Mouse (Mus musculus): Measurements from ENCODE around the gene Psat1. TPM values are rescaled to one million over a fixed set of nuclear protein-coding genes. Genes with fewer than 3 reads are reported as not detected.

Gene Psat1
- polyA plus RNA-seq, 1 experiment from 2014 or later = 264 TPM

DNA sequence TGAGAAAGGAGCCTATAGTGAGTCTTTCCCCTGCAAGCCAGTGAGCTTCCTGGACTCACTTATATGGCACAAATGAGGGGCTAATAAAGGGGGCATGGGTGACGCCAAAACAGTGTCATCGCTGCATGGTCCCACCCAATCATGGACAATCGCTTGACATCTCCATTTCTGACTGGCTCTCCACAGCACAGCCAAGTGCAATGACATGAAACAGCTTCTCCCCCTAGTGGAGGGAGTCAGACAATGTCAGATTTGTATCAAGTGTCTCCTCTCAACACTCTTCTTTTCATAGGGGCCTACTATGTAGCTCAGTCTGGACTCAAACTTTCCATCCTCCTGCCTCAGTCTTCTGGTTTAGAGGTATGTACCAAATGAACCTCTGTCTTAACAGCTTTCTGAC, 17.9 kb upstream of the Psat1 start:
- no peaks in the 10 kb centered on the region for H3K4me1 ChIP-seq (replicated peaks; ENCODE audit: control insufficient read depth, insufficient read depth, low read length)
- no peak overlapping the region for H3K9ac ChIP-seq (ENCODE audit: low read depth, low read length)
- no peak overlapping the region for H3K27ac ChIP-seq (ENCODE audit: low read depth, low read length)
- H3K27me3 ChIP-seq (replicated peaks; ENCODE audit: control insufficient read depth, insufficient read depth, low read length) = no peaks in the 10 kb centered on the region
- ATAC-seq (replicated peaks; ENCODE audit: low FRiP score) (peak; percentile 29; the same call in 1 of the 2 replicates), DNase-seq (ENCODE audit: low spot score) (no peak)
- no peak overlapping the region for H3K4me2 ChIP-seq
- H3K36me3 ChIP-seq (ENCODE audit: control insufficient read depth, insufficient read depth, low read length) = peaks cover 16% of the 10 kb centered on the region
- 58% methylated on average over 3 of the region's 3 CpGs for WGBS
- no peak overlapping the region for H3K4me3 ChIP-seq (ENCODE audit: low read depth, low read length)
- H3K9me3 ChIP-seq (ENCODE audit: control insufficient read depth, low read length) = no peaks in the 10 kb centered on the region

DNA sequence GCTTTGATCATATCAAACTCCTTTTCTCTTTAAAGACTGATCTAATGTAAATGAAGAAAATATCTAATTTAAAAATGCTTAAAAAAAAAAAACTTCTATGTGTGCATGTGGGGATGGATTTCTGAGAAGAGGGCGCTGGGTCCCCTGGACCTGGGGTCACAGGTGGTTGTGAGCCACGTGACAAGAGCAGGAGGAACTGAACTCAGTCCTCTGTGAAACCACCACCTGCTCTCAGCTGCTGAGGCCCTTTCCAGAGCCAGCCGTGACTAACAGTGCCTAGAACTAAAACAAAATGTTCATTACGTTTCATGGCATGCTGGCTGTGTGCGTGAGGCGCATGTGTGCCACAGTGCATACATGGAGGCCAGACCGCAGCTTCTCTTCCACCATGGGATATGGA, 17.4 kb upstream of the Psat1 start:
- H3K4me2 ChIP-seq = no peak overlapping the region
- H3K4me1 ChIP-seq (replicated peaks; ENCODE audit: control insufficient read depth, insufficient read depth, low read length) = no peaks in the 10 kb centered on the region
- H3K9me3 ChIP-seq (ENCODE audit: control insufficient read depth, low read length) = no peaks in the 10 kb centered on the region
- ATAC-seq (replicated peaks; ENCODE audit: low FRiP score) = no peak
- peaks cover 15% of the 10 kb centered on the region for H3K36me3 ChIP-seq (ENCODE audit: control insufficient read depth, insufficient read depth, low read length)
- 90% methylated on average over 7 of the region's 7 CpGs for WGBS
- H3K4me3 ChIP-seq (ENCODE audit: low read depth, low read length) = no peak overlapping the region
- DNase-seq (ENCODE audit: low spot score) = no peak
- no peak overlapping the region for H3K27ac ChIP-seq (ENCODE audit: low read depth, low read length)
- no peaks in the 10 kb centered on the region for H3K27me3 ChIP-seq (replicated peaks; ENCODE audit: control insufficient read depth, insufficient read depth, low read length)
- H3K9ac ChIP-seq (ENCODE audit: low read depth, low read length) = no peak overlapping the region

DNA sequence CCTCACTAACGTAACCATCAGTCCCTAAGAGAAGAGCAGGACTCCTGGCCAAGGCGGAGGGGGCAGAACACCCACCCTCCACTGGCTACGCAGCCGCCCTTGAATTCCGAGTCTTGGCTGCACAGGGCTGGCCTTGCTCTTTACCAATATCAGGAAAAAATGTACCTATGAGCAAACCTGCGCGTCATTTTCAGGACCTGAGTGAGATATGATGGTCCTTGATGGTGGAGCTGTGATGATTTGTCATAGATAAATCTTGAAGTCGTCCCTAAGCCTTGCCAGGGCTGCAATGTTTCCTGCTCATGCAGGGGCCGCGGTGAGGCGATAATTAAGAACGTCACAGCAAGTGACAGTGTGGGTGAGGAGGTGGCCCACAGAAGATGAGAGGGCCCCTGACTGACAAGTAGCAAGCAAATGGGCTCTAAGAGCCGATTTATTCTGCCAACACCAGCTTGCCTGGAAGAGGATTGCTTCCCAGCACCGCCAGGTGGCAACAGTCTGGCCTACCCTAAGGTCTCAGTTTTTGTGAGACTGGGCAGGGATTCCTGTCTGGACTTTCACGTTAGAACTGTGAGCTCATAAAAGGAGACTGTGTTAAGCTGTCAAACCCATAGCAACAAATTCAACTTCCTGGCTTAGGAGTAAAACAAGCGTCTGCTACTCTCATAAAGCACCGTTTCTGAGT, 16.0 kb upstream of the Psat1 start:
- H3K27ac ChIP-seq (ENCODE audit: low read depth, low read length) = no peak overlapping the region
- H3K4me2 ChIP-seq = no peak overlapping the region
- H3K4me1 ChIP-seq (replicated peaks; ENCODE audit: control insufficient read depth, insufficient read depth, low read length) = no peaks in the 10 kb centered on the region
- no peak overlapping the region for H3K4me3 ChIP-seq (ENCODE audit: low read depth, low read length)
- no peaks in the 10 kb centered on the region for H3K9me3 ChIP-seq (ENCODE audit: control insufficient read depth, low read length)
- H3K27me3 ChIP-seq (replicated peaks; ENCODE audit: control insufficient read depth, insufficient read depth, low read length) = no peaks in the 10 kb centered on the region
- peaks cover 9% of the 10 kb centered on the region; the same call in 1 of the 2 replicates for H3K36me3 ChIP-seq (ENCODE audit: control insufficient read depth, insufficient read depth, low read length)
- no peak overlapping the region for H3K9ac ChIP-seq (ENCODE audit: low read depth, low read length)
- DNase-seq (ENCODE audit: low spot score) (no peak), ATAC-seq (replicated peaks; ENCODE audit: low FRiP score) (no peak)
- 87% methylated on average over 17 of the region's 17 CpGs for whole genome bisulfite sequencing

DNA sequence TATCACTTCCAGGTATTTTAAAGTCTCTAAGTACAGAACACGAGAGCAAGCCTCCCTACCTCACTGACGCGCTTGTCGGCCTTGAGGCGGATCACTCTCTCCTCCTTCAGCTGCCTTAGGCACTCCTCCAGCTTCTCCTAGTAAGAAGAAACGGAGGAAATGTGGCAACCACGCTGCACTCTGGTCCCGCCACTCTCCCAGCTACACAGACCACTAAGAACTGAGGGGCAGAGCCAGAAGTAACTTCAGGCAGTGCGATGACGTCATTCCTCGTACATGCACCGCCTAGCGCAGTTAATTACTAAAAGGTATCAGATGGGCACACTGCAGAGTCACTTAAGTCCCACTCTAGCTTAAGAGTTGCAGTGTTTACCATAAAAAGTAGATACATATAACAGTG, 15.2 kb upstream of the Psat1 start:
- Histone ChIP-seq H3K4me3 (ENCODE audit: low read depth, low read length) (no peak overlapping the region), H3K36me3 (ENCODE audit: control insufficient read depth, insufficient read depth, low read length) (peaks cover 9% of the 10 kb centered on the region; the same call in 1 of the 2 replicates), H3K4me1 (replicated peaks; ENCODE audit: control insufficient read depth, insufficient read depth, low read length) (no peaks in the 10 kb centered on the region), H3K9ac (ENCODE audit: low read depth, low read length) (no peak overlapping the region), H3K9me3 (ENCODE audit: control insufficient read depth, low read length) (no peaks in the 10 kb centered on the region), H3K4me2 (no peak overlapping the region), H3K27me3 (replicated peaks; ENCODE audit: control insufficient read depth, insufficient read depth, low read length) (no peaks in the 10 kb centered on the region), H3K27ac (ENCODE audit: low read depth, low read length) (no peak overlapping the region)
- WGBS = 84% methylated on average over 13 of the region's 13 CpGs
- DNase-seq (ENCODE audit: low spot score) (no peak), ATAC-seq (replicated peaks; ENCODE audit: low FRiP score) (no peak)

DNA sequence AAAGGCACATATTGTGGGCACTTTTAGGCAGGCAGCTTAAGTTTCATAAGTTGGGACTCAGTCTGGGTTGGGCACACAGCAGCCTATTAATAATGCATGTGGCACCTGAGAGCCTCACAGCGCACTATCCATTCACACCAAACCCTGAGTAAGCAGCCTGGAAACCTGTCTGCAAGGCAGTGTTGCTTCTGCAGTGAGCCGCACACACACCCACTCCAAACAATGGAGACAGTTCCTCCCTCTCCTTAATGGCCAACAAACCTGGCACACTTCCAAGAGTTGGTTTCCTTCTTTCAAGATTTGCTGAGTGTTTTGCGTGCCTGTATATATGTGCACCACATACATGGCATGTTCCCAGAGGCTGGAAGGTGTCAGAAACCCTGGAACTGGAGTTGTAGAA, 3.1 kb upstream of the Psat1 start:
- Histone ChIP-seq H3K4me1 (replicated peaks; ENCODE audit: control insufficient read depth, insufficient read depth, low read length) (no peaks in the 10 kb centered on the region), H3K36me3 (ENCODE audit: control insufficient read depth, insufficient read depth, low read length) (peaks cover 3% of the 10 kb centered on the region; the same call in 1 of the 2 replicates), H3K27ac (ENCODE audit: low read depth, low read length) (no peak overlapping the region), H3K9me3 (ENCODE audit: control insufficient read depth, low read length) (no peaks in the 10 kb centered on the region), H3K27me3 (replicated peaks; ENCODE audit: control insufficient read depth, insufficient read depth, low read length) (no peaks in the 10 kb centered on the region), H3K4me3 (ENCODE audit: low read depth, low read length) (no peak overlapping the region), H3K9ac (ENCODE audit: low read depth, low read length) (no peak overlapping the region), H3K4me2 (no peak overlapping the region)
- no peak for ATAC-seq (replicated peaks; ENCODE audit: low FRiP score)
- 85% methylated on average over 3 of the region's 3 CpGs for WGBS
- no peak for DNase-seq (ENCODE audit: low spot score)

DNA sequence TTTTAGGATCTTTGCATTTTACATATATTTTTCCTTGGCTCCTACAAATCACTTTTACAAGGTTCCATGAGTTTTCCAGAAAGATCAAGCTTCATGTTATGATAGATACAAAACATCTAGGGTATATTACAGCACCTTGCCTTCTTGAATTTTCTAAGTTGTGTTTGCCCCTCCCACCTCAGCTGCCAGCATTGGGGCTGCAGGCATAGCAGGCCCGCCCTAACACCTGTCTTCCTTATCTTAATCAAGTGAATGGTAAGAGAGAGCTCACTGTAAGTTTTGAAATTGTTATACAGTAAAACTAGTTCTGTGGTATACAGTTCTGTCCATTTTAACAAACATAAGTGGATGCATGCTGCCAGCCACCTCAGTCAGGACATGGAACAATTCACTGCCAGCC, 1.7 kb upstream of the Psat1 start:
- ATAC-seq (replicated peaks; ENCODE audit: low FRiP score) = no peak
- no peaks in the 10 kb centered on the region for H3K4me1 ChIP-seq (replicated peaks; ENCODE audit: control insufficient read depth, insufficient read depth, low read length)
- no peak overlapping the region for H3K9ac ChIP-seq (ENCODE audit: low read depth, low read length)
- 80% methylated on average over 1 of the region's 1 CpGs for WGBS
- H3K27ac ChIP-seq (ENCODE audit: low read depth, low read length) = no peak overlapping the region
- no peak overlapping the region for H3K4me3 ChIP-seq (ENCODE audit: low read depth, low read length)
- H3K27me3 ChIP-seq (replicated peaks; ENCODE audit: control insufficient read depth, insufficient read depth, low read length) = no peaks in the 10 kb centered on the region
- no peak for DNase-seq (ENCODE audit: low spot score)
- no peak overlapping the region for H3K4me2 ChIP-seq
- H3K9me3 ChIP-seq (ENCODE audit: control insufficient read depth, low read length) = no peaks in the 10 kb centered on the region
- no peaks in the 10 kb centered on the region for H3K36me3 ChIP-seq (ENCODE audit: control insufficient read depth, insufficient read depth, low read length)

DNA sequence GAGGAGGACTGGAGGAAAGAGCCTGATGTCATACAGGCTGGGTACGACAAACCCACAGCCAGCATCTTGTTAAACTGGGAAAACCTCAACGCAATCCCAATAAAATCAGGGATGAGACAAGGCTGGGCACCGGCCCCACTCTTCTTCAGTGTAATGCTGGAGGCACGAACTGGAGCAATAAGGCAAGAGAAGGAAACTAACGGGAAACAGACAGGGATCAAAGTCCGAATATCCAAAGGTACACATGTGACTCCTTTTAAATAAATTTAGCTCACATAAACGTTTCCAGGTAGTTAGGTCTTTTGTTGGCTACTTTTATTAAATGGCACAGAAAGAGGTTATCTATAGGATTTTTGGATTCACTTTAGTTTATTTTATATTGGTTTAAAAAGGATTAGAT, 1.3 kb upstream of the Psat1 start:
- DNase-seq (ENCODE audit: low spot score) (no peak), ATAC-seq (replicated peaks; ENCODE audit: low FRiP score) (no peak)
- no peak overlapping the region for H3K4me2 ChIP-seq
- H3K9me3 ChIP-seq (ENCODE audit: control insufficient read depth, low read length) = no peaks in the 10 kb centered on the region
- H3K4me1 ChIP-seq (replicated peaks; ENCODE audit: control insufficient read depth, insufficient read depth, low read length) = no peaks in the 10 kb centered on the region
- H3K9ac ChIP-seq (ENCODE audit: low read depth, low read length) = no peak overlapping the region
- H3K27ac ChIP-seq (ENCODE audit: low read depth, low read length) = no peak overlapping the region
- no peak overlapping the region for H3K4me3 ChIP-seq (ENCODE audit: low read depth, low read length)
- WGBS = 78% methylated on average over 7 of the region's 7 CpGs
- no peaks in the 10 kb centered on the region for H3K27me3 ChIP-seq (replicated peaks; ENCODE audit: control insufficient read depth, insufficient read depth, low read length)
- H3K36me3 ChIP-seq (ENCODE audit: control insufficient read depth, insufficient read depth, low read length) = no peaks in the 10 kb centered on the region

DNA sequence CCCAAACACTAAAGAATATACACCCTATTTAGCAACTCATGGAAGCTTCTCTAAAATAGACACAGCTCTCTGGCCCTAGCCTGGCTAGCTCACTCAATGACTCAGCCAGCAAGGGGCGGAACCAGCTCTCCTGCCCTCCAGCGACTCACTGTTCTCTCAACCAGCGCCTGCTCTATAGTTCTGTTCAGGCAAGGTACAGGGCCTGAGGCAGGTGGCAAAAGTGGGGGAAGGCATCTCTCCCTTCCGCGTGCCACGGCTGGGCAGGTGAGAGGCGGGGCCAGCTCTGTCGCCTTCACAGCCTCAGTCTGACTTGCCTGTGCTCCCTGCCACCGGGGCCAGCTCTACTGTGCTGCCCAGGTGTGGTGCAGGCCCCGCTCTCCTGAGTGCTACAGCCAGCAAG, 474 bp downstream of the Psat1 start:
- no peaks in the 10 kb centered on the region for H3K27me3 ChIP-seq (replicated peaks; ENCODE audit: control insufficient read depth, insufficient read depth, low read length)
- WGBS = 69% methylated on average over 10 of the region's 10 CpGs
- no peak for ATAC-seq (replicated peaks; ENCODE audit: low FRiP score)

DNA sequence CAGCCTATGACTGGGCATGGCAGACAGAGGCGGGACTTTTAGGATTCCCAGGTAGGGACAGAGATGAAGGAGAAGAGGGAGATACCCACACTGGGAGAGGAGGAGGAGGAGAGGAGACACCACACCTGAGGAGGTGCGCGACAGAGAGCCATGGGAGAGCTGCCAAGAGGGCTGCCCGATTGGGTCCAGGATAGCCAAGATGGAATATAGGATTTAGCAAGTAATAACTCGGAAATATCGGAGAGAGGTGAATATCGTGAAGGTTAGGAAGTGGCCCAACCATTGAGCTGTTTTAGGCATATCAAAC, 4.1 kb downstream of the Psat1 start:
- Histone ChIP-seq H3K36me3 (ENCODE audit: control insufficient read depth, insufficient read depth, low read length) (no peaks in the 10 kb centered on the region), H3K4me1 (replicated peaks; ENCODE audit: control insufficient read depth, insufficient read depth, low read length) (no peaks in the 10 kb centered on the region), H3K9me3 (ENCODE audit: control insufficient read depth, low read length) (no peaks in the 10 kb centered on the region), H3K9ac (ENCODE audit: low read depth, low read length) (no peak overlapping the region), H3K27ac (ENCODE audit: low read depth, low read length) (no peak overlapping the region), H3K27me3 (replicated peaks; ENCODE audit: control insufficient read depth, insufficient read depth, low read length) (no peaks in the 10 kb centered on the region), H3K4me3 (ENCODE audit: low read depth, low read length) (no peak overlapping the region), H3K4me2 (no peak overlapping the region)
- WGBS = 76% methylated on average over 7 of the region's 7 CpGs
- no peak for DNase-seq (ENCODE audit: low spot score)
- no peak for ATAC-seq (replicated peaks; ENCODE audit: low FRiP score)

More for the DNA sequence above, 474 bp downstream of the Psat1 start:
- H3K9ac ChIP-seq (ENCODE audit: low read depth, low read length) = no peak overlapping the region
- no peak for DNase-seq (ENCODE audit: low spot score)
- H3K9me3 ChIP-seq (ENCODE audit: control insufficient read depth, low read length) = no peaks in the 10 kb centered on the region
- H3K36me3 ChIP-seq (ENCODE audit: control insufficient read depth, insufficient read depth, low read length) = no peaks in the 10 kb centered on the region
- H3K4me2 ChIP-seq = no peak overlapping the region
- no peak overlapping the region for H3K27ac ChIP-seq (ENCODE audit: low read depth, low read length)
- no peak overlapping the region for H3K4me3 ChIP-seq (ENCODE audit: low read depth, low read length)
- no peaks in the 10 kb centered on the region for H3K4me1 ChIP-seq (replicated peaks; ENCODE audit: control insufficient read depth, insufficient read depth, low read length)

Data from liver, embryonic 11.5 days (tissue).